Mouse (Mus musculus) forebrain, embryonic 11.5 days (tissue): Measurements from ENCODE around the gene Eprs. TPM values are rescaled to one million over a fixed set of nuclear protein-coding genes. Genes with fewer than 3 reads are reported as not detected.
A peak's percentile ranks its signal among the peaks of the same experiment; 100 is the strongest.

Experiments
- ATAC-seq: fragments of 200-750 bp; cut with Nextera tagmentation; replicated peaks from 2 replicates; pipeline ENCODE4 v1.8.0; 2017; ENCODE audit warnings: moderate TSS enrichment; ENCODE audit not compliant: low FRiP score
- DNase-seq: peaks from one replicate; pipeline ENCODE4 v3.0.0-alpha.2; 2017; ENCODE audit warnings: low spot score
- H3K27ac ChIP-seq: fragments of 300-500 bp; sonication (generic); 2 replicates; pipeline ENCODE4 v1.5.1; 2014; ENCODE audit warnings: low read depth, low read length
- H3K27me3 ChIP-seq: fragments of 300-500 bp; sonication (generic); 2 replicates; pipeline ENCODE4 v1.6.1; 2014; ENCODE audit warnings: mild to moderate bottlenecking, low read length, mixed read lengths; ENCODE audit not compliant: control insufficient read depth, insufficient read depth
- H3K36me3 ChIP-seq: fragments of 300-500 bp; sonication (generic); 2 replicates; pipeline ENCODE4 v1.6.1; 2014; ENCODE audit warnings: mild to moderate bottlenecking, low read length, moderate library complexity, mixed read lengths; ENCODE audit not compliant: control insufficient read depth, insufficient read depth
- H3K4me1 ChIP-seq: fragments of 300-500 bp; sonication (generic); replicated peaks from 2 replicates; pipeline ENCODE4 v1.6.1; 2014; ENCODE audit warnings: low read length, mixed read lengths; ENCODE audit not compliant: control insufficient read depth, insufficient read depth
- H3K4me2 ChIP-seq: fragments of 300-500 bp; sonication (generic); 2 replicates; pipeline ENCODE4 v1.6.1; 2014; ENCODE audit warnings: low read depth, mild to moderate bottlenecking, low read length, moderate library complexity, mixed read lengths; ENCODE audit not compliant: severe bottlenecking
- H3K4me3 ChIP-seq: fragments of 300-500 bp; sonication (generic); 2 replicates; pipeline ENCODE4 v1.5.1; 2014; ENCODE audit warnings: low read depth, low read length
- H3K9ac ChIP-seq: fragments of 300-500 bp; sonication (generic); 2 replicates; pipeline ENCODE4 v1.6.1; 2014; ENCODE audit warnings: low read length
- H3K9me3 ChIP-seq: fragments of 300-500 bp; sonication (generic); 2 replicates; pipeline ENCODE4 v1.6.1; 2016; ENCODE audit warnings: low read length, mixed read lengths; ENCODE audit not compliant: control insufficient read depth
- WGBS: fragments of 180-500 bp; shearing (Covaris S2); extraction: QIAGEN DNeasy Blood & Tissue Kit; methylation state at CpG from one replicate; pipeline ENCODE4 v1.1.7; 2014; 5-methylcytosine and 5-hydroxymethylcytosine counted together
- polyA plus RNA-seq: library from polyadenylated mRNA; unstranded; fragments of >200 nt; fragmentation: Nextera tagmentation; extraction: Ambion mirVana; gene quantifications from 2 replicates; pipeline ENCODE4 v1.2.1, GENCODE M21; 2014

The Eprs gene
- polyA plus RNA-seq, 1 experiment from 2014 or later, result 150 TPM

DNA sequence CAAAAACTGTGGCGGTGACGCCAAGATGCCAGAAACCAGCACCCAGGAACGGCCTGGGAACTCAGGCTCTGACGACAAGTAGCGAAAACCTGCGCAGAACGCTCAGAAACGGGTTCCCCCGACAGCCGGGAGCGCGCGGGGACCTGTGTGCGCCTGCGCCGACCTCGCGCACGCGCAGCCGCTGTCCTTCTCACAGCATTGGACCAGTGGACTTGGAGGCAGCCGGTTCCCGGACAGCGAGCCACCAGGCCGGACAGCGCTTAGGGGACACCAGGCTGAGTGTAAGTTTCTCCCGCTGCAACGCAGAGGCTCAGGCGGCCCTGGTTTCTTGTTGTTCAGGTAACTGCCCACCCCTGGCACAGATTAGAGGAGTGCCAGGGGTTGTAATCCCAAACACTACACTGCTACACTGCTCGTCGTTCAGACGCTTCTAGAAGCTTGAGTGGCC is 30.8 kb upstream of the Eprs start, which contains the start of gene Bpnt1:
Gene Bpnt1, plus strand, starts transcription at position 167 of the 448 bp plus-strand sequence.
- Histone ChIP-seq H3K4me2 (peak within 1 kb of the TSS; percentile 69), H3K9me3 (no peaks in the 10 kb centered on the region), H3K9ac (peak within 1 kb of the TSS; percentile 80), H3K36me3 (no peaks in the 10 kb centered on the region), H3K27me3 (no peaks in the 10 kb centered on the region), H3K4me3 (peak within 1 kb of the TSS; percentile 60), H3K27ac (peak within 1 kb of the TSS; percentile 69), H3K4me1 (peaks cover 2% of the 10 kb centered on the region; the same call in 1 of the 2 replicates)
- under 1% methylated on average over 24 of the region's 32 CpGs for WGBS
- DNase-seq (peak; percentile 93), ATAC-seq (peak; percentile 83)

DNA sequence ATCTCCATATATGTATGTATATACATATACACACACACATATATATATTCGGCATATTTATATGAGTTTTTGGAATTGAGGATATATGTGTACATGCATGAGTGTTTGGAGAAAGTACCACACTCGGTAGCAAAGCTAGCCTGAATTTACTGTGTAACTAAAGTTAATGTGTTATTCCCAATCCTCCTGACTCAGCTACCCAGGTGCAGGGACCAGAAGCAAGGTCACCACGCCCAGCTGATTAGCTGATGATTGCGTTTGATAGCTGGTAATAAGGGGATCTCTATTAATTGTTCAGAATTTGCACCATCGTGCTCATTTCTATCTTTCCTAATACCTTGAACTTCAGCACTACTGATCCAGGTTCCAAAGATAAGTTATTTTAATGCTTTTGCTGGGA is 29.2 kb upstream of the Eprs start:
- no peaks in the 10 kb centered on the region for H3K9me3 ChIP-seq
- ATAC-seq (no peak), DNase-seq (no peak)
- H3K36me3 ChIP-seq, result no peaks in the 10 kb centered on the region
- no peak overlapping the region for H3K4me3 ChIP-seq
- H3K27ac ChIP-seq, result no peak overlapping the region
- H3K27me3 ChIP-seq, result no peaks in the 10 kb centered on the region
- WGBS, result 93% methylated on average over 5 of the region's 5 CpGs
- H3K4me1 ChIP-seq, result peaks cover 2% of the 10 kb centered on the region; the same call in 1 of the 2 replicates
- no peak overlapping the region for H3K4me2 ChIP-seq
- H3K9ac ChIP-seq, result no peak overlapping the region

DNA sequence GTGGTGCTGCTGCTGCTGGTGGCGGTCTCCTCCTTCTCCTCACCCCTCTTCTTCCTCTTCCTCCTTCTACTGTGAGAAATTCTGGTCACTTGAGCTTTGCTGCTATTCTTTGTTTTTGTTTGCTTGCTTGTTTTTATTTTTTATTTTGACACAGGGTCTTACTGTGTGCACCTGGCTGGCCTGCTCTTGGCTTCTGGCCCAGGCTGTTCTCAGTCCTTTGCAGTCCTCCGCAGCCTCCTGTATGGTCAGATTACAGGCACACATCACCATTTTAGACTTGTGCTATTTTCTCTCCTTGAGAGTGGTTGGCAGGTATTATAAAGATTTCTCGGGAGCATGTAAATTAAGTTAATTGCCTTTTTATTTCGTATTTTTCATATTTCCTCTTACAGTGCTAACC is 28.7 kb upstream of the Eprs start:
- H3K4me1 ChIP-seq, result peaks cover 2% of the 10 kb centered on the region; the same call in 1 of the 2 replicates
- no peak overlapping the region for H3K4me3 ChIP-seq
- DNase-seq (no peak), ATAC-seq (no peak)
- 90% methylated on average over 4 of the region's 4 CpGs for WGBS
- no peak overlapping the region for H3K9ac ChIP-seq
- no peak overlapping the region for H3K27ac ChIP-seq
- no peaks in the 10 kb centered on the region for H3K27me3 ChIP-seq
- no peak overlapping the region for H3K4me2 ChIP-seq
- H3K36me3 ChIP-seq, result no peaks in the 10 kb centered on the region
- no peaks in the 10 kb centered on the region for H3K9me3 ChIP-seq

DNA sequence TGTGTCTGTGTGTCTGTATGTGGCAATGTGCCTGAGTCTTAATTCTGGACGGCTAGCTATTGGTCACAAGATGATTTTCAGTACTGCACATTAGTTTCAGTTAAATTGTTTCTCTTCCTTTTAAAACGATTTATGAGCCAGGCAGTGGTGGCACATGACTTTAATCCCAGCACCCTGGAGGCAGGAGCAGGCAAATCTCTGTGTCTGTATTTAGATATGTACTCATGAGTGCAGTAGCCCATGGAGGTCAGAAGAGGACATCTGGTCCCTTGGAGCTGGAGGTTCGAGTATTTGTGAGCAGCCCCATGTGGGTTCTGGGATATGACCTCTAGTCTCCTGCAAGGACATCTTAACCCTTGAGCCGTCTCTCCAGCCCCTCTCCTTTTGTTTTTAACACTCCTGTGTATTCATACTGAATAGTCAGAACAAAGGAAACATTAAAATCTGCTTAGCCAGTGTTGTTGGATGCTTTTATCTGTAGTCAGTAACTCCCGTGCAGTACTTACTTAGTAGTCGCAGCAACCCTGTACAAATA is 27.5 kb upstream of the Eprs start:
- no peak overlapping the region for H3K4me2 ChIP-seq
- no peak overlapping the region for H3K9ac ChIP-seq
- ATAC-seq (no peak), DNase-seq (no peak)
- no peak overlapping the region for H3K27ac ChIP-seq
- WGBS, result 74% methylated on average over 6 of the region's 6 CpGs
- H3K36me3 ChIP-seq, result no peaks in the 10 kb centered on the region
- no peak overlapping the region for H3K4me3 ChIP-seq
- no peaks in the 10 kb centered on the region for H3K9me3 ChIP-seq
- H3K4me1 ChIP-seq, result peaks cover 2% of the 10 kb centered on the region; the same call in 1 of the 2 replicates
- no peaks in the 10 kb centered on the region for H3K27me3 ChIP-seq

DNA sequence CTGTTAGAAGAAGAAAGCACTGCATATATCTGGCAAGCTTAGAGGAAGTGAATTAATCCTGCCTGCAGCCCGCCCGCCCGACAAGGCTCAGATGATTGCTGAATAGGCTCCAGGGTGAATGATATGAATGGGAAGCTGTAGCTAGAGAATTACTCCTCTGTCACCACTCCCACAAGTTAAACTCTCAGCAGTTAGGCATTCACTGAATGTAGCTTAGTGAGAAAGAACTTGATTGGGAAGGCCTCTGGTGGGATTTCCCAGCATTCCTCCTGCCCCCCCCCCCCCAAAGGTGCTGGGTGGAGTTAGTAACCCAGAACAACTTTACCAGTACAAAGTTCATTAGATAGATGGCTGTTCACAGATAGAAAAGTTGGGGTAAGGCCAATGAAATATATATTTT is 26.3 kb upstream of the Eprs start:
- Histone ChIP-seq H3K36me3 (no peaks in the 10 kb centered on the region), H3K4me2 (no peak overlapping the region), H3K9me3 (no peaks in the 10 kb centered on the region), H3K27me3 (no peaks in the 10 kb centered on the region), H3K27ac (no peak overlapping the region), H3K4me1 (peaks cover 2% of the 10 kb centered on the region; the same call in 1 of the 2 replicates), H3K4me3 (no peak overlapping the region), H3K9ac (no peak overlapping the region)
- DNase-seq, result no peak
- ATAC-seq, result no peak
- 25% methylated on average over 3 of the region's 3 CpGs for WGBS

DNA sequence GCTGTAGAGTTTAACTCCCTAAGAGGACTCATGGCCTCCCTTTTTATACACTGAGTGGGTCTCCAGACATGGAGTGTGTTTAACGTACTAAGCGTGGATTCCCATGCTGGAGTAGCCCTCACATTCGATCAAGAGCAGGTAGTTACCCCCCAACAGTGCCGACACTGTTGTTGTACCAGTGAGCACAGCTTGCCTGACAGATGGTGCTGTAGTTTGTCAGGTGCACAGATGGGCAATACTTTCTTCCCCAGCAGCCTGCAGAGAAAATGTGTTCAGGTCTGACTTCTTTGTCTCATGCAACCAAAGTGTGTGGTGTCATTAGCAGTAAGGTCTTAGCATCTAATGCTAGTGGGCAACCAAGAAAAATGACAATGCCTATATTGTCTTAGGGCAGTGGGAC is 20.4 kb upstream of the Eprs start:
- no peaks in the 10 kb centered on the region for H3K9me3 ChIP-seq
- no peak overlapping the region; the same call in 1 of the 2 replicates for H3K27ac ChIP-seq
- no peaks in the 10 kb centered on the region for H3K27me3 ChIP-seq
- no peak overlapping the region for H3K4me3 ChIP-seq
- ATAC-seq (no peak), DNase-seq (no peak)
- 0 out of 2 replicates have a peak, but pooled peaks cover 2% of the 10 kb centered on the region for H3K36me3 ChIP-seq
- no peak overlapping the region for H3K4me2 ChIP-seq
- WGBS, result 92% methylated on average over 4 of the region's 4 CpGs
- no peak overlapping the region for H3K9ac ChIP-seq
- H3K4me1 ChIP-seq, result no peaks in the 10 kb centered on the region

DNA sequence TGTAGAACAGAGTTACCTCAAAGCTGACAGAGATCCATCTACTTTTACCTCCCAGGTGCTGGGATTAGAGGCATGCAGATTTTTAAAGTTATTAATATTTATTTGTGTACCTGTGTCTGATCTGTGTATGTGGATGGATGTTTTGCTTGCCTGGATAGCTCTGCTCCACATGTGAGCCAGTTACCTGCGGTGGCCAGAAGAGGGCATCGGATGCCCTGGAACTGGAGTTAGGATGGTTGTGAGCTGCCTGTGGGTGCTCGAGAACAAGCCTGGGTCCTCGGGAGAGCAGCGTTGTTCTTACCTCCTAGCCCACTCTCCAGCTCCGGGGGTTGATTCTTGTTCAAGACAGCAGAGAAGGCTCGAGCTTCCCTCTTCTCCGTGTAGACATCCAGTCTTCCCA is 19.4 kb upstream of the Eprs start:
- Histone ChIP-seq H3K9me3 (no peaks in the 10 kb centered on the region), H3K4me3 (no peak overlapping the region), H3K27ac (no peak overlapping the region), H3K4me1 (no peaks in the 10 kb centered on the region), H3K36me3 (peaks cover 2% of the 10 kb centered on the region; the same call in 1 of the 2 replicates), H3K9ac (no peak overlapping the region), H3K27me3 (no peaks in the 10 kb centered on the region), H3K4me2 (no peak overlapping the region)
- ATAC-seq, result no peak
- WGBS, result 85% methylated on average over 8 of the region's 8 CpGs
- no peak for DNase-seq

DNA sequence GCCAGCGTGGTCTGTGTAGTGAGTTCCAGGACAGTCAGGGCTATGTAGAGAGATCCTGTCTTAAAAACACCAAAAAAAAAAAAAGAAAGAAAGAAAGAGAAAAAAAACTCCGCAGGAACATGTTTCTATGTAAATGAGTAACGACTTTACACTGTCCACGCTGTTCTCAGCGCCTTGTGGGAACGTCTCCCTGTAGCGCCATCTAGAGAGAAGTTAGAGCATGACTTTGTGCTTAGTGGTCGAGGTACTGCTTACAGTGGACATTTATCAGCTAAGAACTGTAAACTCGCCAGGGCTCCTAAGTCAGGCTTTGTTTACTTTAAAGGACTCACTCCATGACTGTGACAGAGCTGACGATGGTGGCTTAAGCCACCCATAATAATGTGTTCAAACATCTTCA is 16.7 kb upstream of the Eprs start:
- Histone ChIP-seq H3K4me3 (no peak overlapping the region), H3K9me3 (no peaks in the 10 kb centered on the region), H3K27ac (no peak overlapping the region), H3K9ac (no peak overlapping the region), H3K27me3 (no peaks in the 10 kb centered on the region), H3K36me3 (peaks cover 2% of the 10 kb centered on the region; the same call in 1 of the 2 replicates), H3K4me2 (no peak overlapping the region), H3K4me1 (no peaks in the 10 kb centered on the region)
- 77% methylated on average over 10 of the region's 10 CpGs for WGBS
- ATAC-seq, result no peak
- DNase-seq, result no peak

DNA sequence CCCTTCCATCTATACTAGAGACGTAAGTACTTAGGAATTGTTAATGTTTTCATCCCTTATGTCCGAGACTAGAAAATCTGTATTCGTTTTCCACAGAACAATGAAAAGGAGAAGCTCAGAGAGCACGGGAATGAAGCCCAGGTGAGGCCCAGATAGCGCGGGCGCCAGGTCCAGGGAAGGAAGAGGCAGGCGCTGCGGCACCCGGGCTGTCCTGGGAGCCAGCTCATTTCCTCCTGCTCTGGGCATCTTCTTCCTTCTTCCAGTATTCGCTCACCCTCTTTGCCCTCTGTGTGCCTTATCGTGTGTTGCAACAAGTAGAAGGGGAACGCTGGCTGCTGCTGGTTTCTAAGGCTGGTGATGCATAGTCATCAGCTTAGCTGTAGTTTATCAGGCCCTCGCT is 13.1 kb upstream of the Eprs start:
- DNase-seq (no peak), ATAC-seq (no peak)
- no peak overlapping the region for H3K4me3 ChIP-seq
- H3K9ac ChIP-seq, result no peak overlapping the region
- no peaks in the 10 kb centered on the region for H3K27me3 ChIP-seq
- no peaks in the 10 kb centered on the region; the same call in 1 of the 2 replicates for H3K36me3 ChIP-seq
- H3K27ac ChIP-seq, result no peak overlapping the region
- H3K9me3 ChIP-seq, result no peaks in the 10 kb centered on the region
- no peaks in the 10 kb centered on the region for H3K4me1 ChIP-seq
- H3K4me2 ChIP-seq, result no peak overlapping the region
- 91% methylated on average over 14 of the region's 14 CpGs for WGBS
